In the genomic region with DNA sequence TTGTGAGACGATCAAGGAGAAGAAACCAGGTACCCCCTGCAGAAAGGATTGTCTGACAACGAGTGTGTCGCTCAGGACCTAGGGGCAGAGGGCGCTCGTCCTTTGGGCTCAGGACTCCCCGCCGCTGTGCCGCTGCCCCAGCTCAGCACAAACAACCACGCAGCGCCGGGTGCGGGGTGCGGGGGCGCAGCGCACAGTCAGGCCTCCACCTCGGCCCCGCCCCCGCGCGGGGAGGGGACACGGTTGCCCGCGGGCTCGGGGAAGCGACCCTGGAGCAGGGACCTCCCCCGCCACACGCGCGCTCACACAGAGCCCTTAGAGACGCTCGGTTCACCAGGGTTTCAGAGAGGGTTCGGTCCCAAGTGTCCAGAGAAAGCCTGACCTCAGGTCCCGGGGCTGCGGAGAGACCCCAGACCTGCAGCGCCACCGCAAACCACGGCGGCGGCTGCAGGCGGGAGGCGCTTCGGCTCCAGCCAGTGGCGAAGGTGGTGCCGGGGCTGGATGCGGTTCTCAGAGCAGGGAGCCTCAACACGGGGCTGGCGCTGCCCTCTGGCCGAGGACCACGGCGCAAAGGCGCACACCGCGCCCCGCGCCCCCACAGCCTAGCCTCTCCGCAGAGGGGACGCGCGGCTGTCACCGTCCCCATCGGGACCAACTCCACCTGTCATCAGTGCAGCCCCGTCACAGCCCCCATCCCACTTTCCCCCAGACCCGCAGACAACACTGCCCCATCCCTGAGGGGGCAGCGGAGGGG, we compare ENCODE assay signal across 8 mouse cellular contexts. TPM values are rescaled to one million over a fixed set of nuclear protein-coding genes. Genes with fewer than 3 reads are reported as not detected.
DNase-seq lines count a peak whose midpoint lies in the region; ATAC-seq and TF ChIP-seq lines count a peak whose summit lies in the region.

No protein-coding gene starts in this region.

- no peak overlapping the region for H3K27ac ChIP-seq in heart, embryonic 13.5 days (replicated peaks)
- no peak overlapping the region for H3K27ac ChIP-seq in ES-E14 (ENCODE audit: insufficient read depth, low read depth, low read length, poor library complexity, severe bottlenecking)

- peaks cover 100% of the 10 kb centered on the region for H3K27me3 ChIP-seq in heart, embryonic 13.5 days (replicated peaks)

- peak overlapping the region; percentile 77 for H3K9ac ChIP-seq in heart, embryonic 13.5 days
- H3K9ac ChIP-seq in ES-E14 (ENCODE audit: insufficient read depth, low read depth, low read length, poor library complexity, severe bottlenecking), result peak overlapping the region; percentile 55; the same call in 1 of the 2 replicates

- H3K9me3 ChIP-seq in heart, embryonic 13.5 days, result no peaks in the 10 kb centered on the region
- H3K9me3 ChIP-seq in ES-E14 (ENCODE audit: control insufficient read depth, insufficient read depth, low read depth, low read length), result no peaks in the 10 kb centered on the region

- H3K4me2 ChIP-seq in heart, embryonic 13.5 days, result peak overlapping the region; percentile 99

- in situ Hi-C loops in ES-E14 (cut with MboI; ENCODE audit: low sequenced_read_pairs in 2 of 2, unreplicated experiment in 2 of 2), result loop anchor here (10.0 to 25.0 kb wide), 2 partner anchors 297 to 325 kb away; no protein-coding TSS in a partner anchor

- no peak for DNase-seq in heart, adult 8-10 months (ENCODE audit: low spot score)
- no peak for DNase-seq in ES-E14 (ENCODE audit: low read depth, low spot score)
- DNase-seq in embryo, embryonic 11 days, result peak; percentile 53
- peak; percentile 36 to 52 for DNase-seq in left cerebral cortex, postnatal 25 days (ENCODE audit: low spot score in 2 of 2)
- DNase-seq in retina, embryonic 14.5 days (ENCODE audit: low spot score), result peak; percentile 61
- no peak for DNase-seq in layer of hippocampus, adult 9-10 months (ENCODE audit: low spot score)
- no peak for DNase-seq in lung, postnatal 25 days (ENCODE audit: low spot score)

- H3K36me3 ChIP-seq in heart, embryonic 13.5 days, result no peaks in the 10 kb centered on the region
- no peaks in the 10 kb centered on the region for H3K36me3 ChIP-seq in ES-E14 (ENCODE audit: control insufficient read depth, insufficient read depth, low read length, poor library complexity, severe bottlenecking)

- WGBS in heart, embryonic 13.5 days, result 1% methylated on average over 63 of the region's 64 CpGs

- no peak for ATAC-seq in heart, embryonic 13.5 days (ENCODE audit: extremely low read depth, insufficient number of reproducible peaks, low FRiP score, low TSS enrichment)

- peaks cover 21% of the 10 kb centered on the region for H3K4me1 ChIP-seq in heart, embryonic 13.5 days
- H3K4me1 ChIP-seq in ES-E14 (ENCODE audit: control insufficient read depth in 2 of 2, insufficient read depth in 2 of 2, low read length in 2 of 2, poor library complexity in 1 of 2), result peaks cover 0 to 6% of the 10 kb centered on the region in 2 experiments; a peak in 1 of 4 replicates

- H3K4me3 ChIP-seq in heart, embryonic 13.5 days, result peak overlapping the region; percentile 64
- H3K4me3 ChIP-seq in ES-E14 (ENCODE audit: insufficient read depth in 1 of 2, low read depth in 1 of 2, low read length in 2 of 2, poor library complexity in 1 of 2, severe bottlenecking in 1 of 2), result peak overlapping the region; percentile 34 to 73

- intact Hi-C loops in left cerebral cortex, postnatal 25 days (cut with DNase I), result loop anchor here (5.0 kb wide), 2 partner anchors 120 to 320 kb away; no protein-coding TSS in a partner anchor

TF ChIP-seq in ES-E14, 5 proteins besides CTCF, POLR2A, EP300 and RAD21:
- TF ChIP-seq HCFC1 (IDR thresholded peaks at IDR 0.05; ENCODE audit: borderline replicate concordance, insufficient read depth, low read length), result no peak
- no peak for TF ChIP-seq MAFK (IDR thresholded peaks at IDR 0.05; ENCODE audit: insufficient read depth, low read depth, low read length)
- TF ChIP-seq CHD2 (IDR thresholded peaks at IDR 0.05; ENCODE audit: low read depth, low read length), result no peak
- no peak for TF ChIP-seq ZNF384 (IDR thresholded peaks at IDR 0.05; ENCODE audit: low read depth, low read length)
- TF ChIP-seq ZC3H11A (IDR thresholded peaks at IDR 0.05; ENCODE audit: borderline replicate concordance, low read depth, low read length), result no peak

RNA-seq across cellular contexts. Expression of a gene that starts 9.2 kb away (rescaled TPM):
- polyA plus RNA-seq in heart, embryonic 13.5 days (2015; fragmentation: Nextera tagmentation; extraction: Ambion mirVana), result 0.03 and 0.08 TPM in 2 replicates
- under 1 TPM in 3 of 4 experiments, not detected in 1; 0.16 to 0.30 (median 0.23) TPM for total RNA-seq in heart, adult 8-10 months (2022)
- total RNA-seq in ES-E14 (2012; rRNA removed), result 0.49 and 0.74 TPM in 2 replicates
- 10 to 100 TPM; 21.1 to 30.4 TPM for total RNA-seq in left cerebral cortex, postnatal 25 days (2021)

RNA-seq across cellular contexts. Expression of a gene that starts 44.3 kb away (rescaled TPM):
- 153 and 160 TPM in 2 replicates for polyA plus RNA-seq in heart, embryonic 13.5 days (2015; fragmentation: Nextera tagmentation; extraction: Ambion mirVana)
- 10 to 100 TPM; 42.6 to 51.1 (median 46.9) TPM for total RNA-seq in heart, adult 8-10 months (2022)
- 142 and 175 TPM in 2 replicates for total RNA-seq in ES-E14 (2012; rRNA removed)
- 10 to 100 TPM; 47.6 to 52.8 TPM for total RNA-seq in left cerebral cortex, postnatal 25 days (2021)

RNA-seq across cellular contexts. Expression of a gene that starts 53.5 kb away (rescaled TPM):
- 16.0 and 18.3 TPM in 2 replicates for polyA plus RNA-seq in heart, embryonic 13.5 days (2015; fragmentation: Nextera tagmentation; extraction: Ambion mirVana)
- total RNA-seq in heart, adult 8-10 months (2022), result 10 to 100 TPM in 2 of 4 experiments, 1 to 10 TPM in 2; 6.4 to 10.3 (median 9.9) TPM
- 6.8 and 9.2 TPM in 2 replicates for total RNA-seq in ES-E14 (2012; rRNA removed)
- 10 to 100 TPM; 92.9 to 97.4 TPM for total RNA-seq in left cerebral cortex, postnatal 25 days (2021)

Comparison
In these comparisons a context has a peak if more than half of its experiments do, and no peak if none do; other contexts are left out.
1. DNase-seq: peak in embryo, embryonic 11 days (single experiment), left cerebral cortex, postnatal 25 days (2 of 2) and retina, embryonic 14.5 days (single experiment); none in heart, adult 8-10 months (single experiment), ES-E14 (single experiment), layer of hippocampus, adult 9-10 months (single experiment) and lung, postnatal 25 days (single experiment).
2. RNA of a gene that starts 9.2 kb away (total RNA-seq): 21.1 to 30.4 TPM in left cerebral cortex, postnatal 25 days; 0.49 to 0.74 TPM in ES-E14 and 0.16 to 0.30 TPM in heart, adult 8-10 months; every median in the first group is over 10 times any median in the second.